Mouse (Mus musculus) kidney, embryonic 16.5 days (tissue): ENCODE results near the gene Hoxb6. TPM values are rescaled to one million over a fixed set of nuclear protein-coding genes. Genes with fewer than 3 reads are reported as not detected.

Experiments used
- ATAC-seq: fragments of 200-750 bp; cut with Nextera tagmentation; 2 replicates; pipeline ENCODE4 v1.8.0; 2017; ENCODE audit warnings: moderate TSS enrichment; ENCODE audit not compliant: low FRiP score, low TSS enrichment
- H3K27ac ChIP-seq: fragments of 300-500 bp; sonication (generic); 2 replicates; pipeline ENCODE4 v1.5.1; 2014; ENCODE audit warnings: low read length
- H3K27me3 ChIP-seq: fragments of 300-500 bp; sonication (generic); 2 replicates; pipeline ENCODE4 v1.6.1; 2014; ENCODE audit warnings: low read length, control low read depth, mixed read lengths; ENCODE audit not compliant: insufficient read depth
- H3K36me3 ChIP-seq: fragments of 300-500 bp; sonication (generic); 2 replicates; pipeline ENCODE4 v1.6.1; 2014; ENCODE audit warnings: low read length, control low read depth, mixed read lengths; ENCODE audit not compliant: insufficient read depth
- H3K4me1 ChIP-seq: fragments of 300-500 bp; sonication (generic); 2 replicates; pipeline ENCODE4 v1.6.1; 2014; ENCODE audit warnings: low read length, control low read depth, mixed read lengths; ENCODE audit not compliant: insufficient read depth
- H3K4me2 ChIP-seq: fragments of 300-500 bp; sonication (generic); replicated peaks from 2 replicates; pipeline ENCODE4 v1.6.1; 2014; ENCODE audit warnings: low read depth, low read length
- H3K4me3 ChIP-seq: fragments of 300-500 bp; sonication (generic); 2 replicates; pipeline ENCODE4 v1.5.1; 2014; ENCODE audit warnings: mild to moderate bottlenecking, low read length
- H3K9ac ChIP-seq: fragments of 300-500 bp; sonication (generic); replicated peaks from 2 replicates; pipeline ENCODE4 v1.6.1; 2014; ENCODE audit warnings: low read length
- H3K9me3 ChIP-seq: fragments of 300-500 bp; sonication (generic); 2 replicates; pipeline ENCODE4 v1.6.1; 2016; ENCODE audit warnings: low read length, control low read depth
- WGBS: fragments of 180-500 bp; shearing (Covaris S2); extraction: QIAGEN DNeasy Blood & Tissue Kit; methylation state at CpG from one replicate; pipeline ENCODE4 v1.1.7; 2014; 5-methylcytosine and 5-hydroxymethylcytosine counted together
- polyA plus RNA-seq: library from polyadenylated mRNA; unstranded; fragments of >200 nt; fragmentation: Nextera tagmentation; extraction: Ambion mirVana; gene quantifications from 2 replicates; pipeline ENCODE4 v1.2.1, GENCODE M21; 2015

The Hoxb6 gene
- polyA plus RNA-seq, 1 experiment from 2014 or later = 50.3 TPM

GRCm38 (mm10) chr11:96268031-96268745, 24.1 kb upstream of the Hoxb6 start:
- no peak overlapping the region for H3K27ac ChIP-seq
- 64% methylated on average over 1 of the region's 1 CpGs for WGBS
- no peaks in the 10 kb centered on the region; the same call in 1 of the 2 replicates for H3K27me3 ChIP-seq
- peak overlapping the region; percentile 51 for H3K9ac ChIP-seq
- no peak overlapping the region for H3K4me3 ChIP-seq
- H3K9me3 ChIP-seq = no peaks in the 10 kb centered on the region
- H3K4me1 ChIP-seq = peaks cover 65% of the 10 kb centered on the region
- H3K4me2 ChIP-seq = no peak overlapping the region
- H3K36me3 ChIP-seq = peaks cover 9% of the 10 kb centered on the region; the same call in 1 of the 2 replicates
- ATAC-seq = no peak

GRCm38 (mm10) chr11:96269869-96270268, 22.4 kb upstream of the Hoxb6 start:
- peaks cover 7% of the 10 kb centered on the region; the same call in 1 of the 2 replicates for H3K36me3 ChIP-seq
- H3K27ac ChIP-seq = peak overlapping the region; percentile 96
- peaks cover 64% of the 10 kb centered on the region for H3K4me1 ChIP-seq
- ATAC-seq = no peak
- H3K9me3 ChIP-seq = no peaks in the 10 kb centered on the region
- no peaks in the 10 kb centered on the region; the same call in 1 of the 2 replicates for H3K27me3 ChIP-seq
- 1% methylated on average over 19 of the region's 19 CpGs for whole genome bisulfite sequencing
- H3K9ac ChIP-seq = peak overlapping the region; percentile 85
- peak overlapping the region; percentile 71 for H3K4me3 ChIP-seq
- H3K4me2 ChIP-seq = peak overlapping the region; percentile 86

- under 1% methylated on average over 40 of the region's 40 CpGs for whole genome bisulfite sequencing
- peak within 1 kb of the TSS; percentile 71 for H3K4me3 ChIP-seq
- H3K4me1 ChIP-seq = peaks cover 60% of the 10 kb centered on the region
- H3K27me3 ChIP-seq = no peaks in the 10 kb centered on the region; the same call in 1 of the 2 replicates
- 0 out of 2 replicates have a peak, but pooled peaks cover 5% of the 10 kb centered on the region for H3K36me3 ChIP-seq
- H3K9me3 ChIP-seq = no peaks in the 10 kb centered on the region
- ATAC-seq = peak; percentile 57
- peak within 1 kb of the TSS; percentile 96 for H3K27ac ChIP-seq
- peak within 1 kb of the TSS; percentile 85 for H3K9ac ChIP-seq
- peak within 1 kb of the TSS; percentile 86 for H3K4me2 ChIP-seq
These were observed 21.2 kb upstream of the Hoxb6 start, which contains the start of gene Hoxb9 for GRCm38 (mm10) chr11:96270996-96271540. Hoxb9 (plus strand) TSS chr11:96271457.

GRCm38 (mm10) chr11:96271541-96272011, 20.7 kb upstream of the Hoxb6 start:
- H3K36me3 ChIP-seq = 0 out of 2 replicates have a peak, but pooled peaks cover 3% of the 10 kb centered on the region
- H3K27me3 ChIP-seq = no peaks in the 10 kb centered on the region; the same call in 1 of the 2 replicates
- H3K9ac ChIP-seq = peak overlapping the region; percentile 85
- WGBS = under 1% methylated on average over 52 of the region's 52 CpGs
- peak; percentile 76 for ATAC-seq
- peak overlapping the region; percentile 86 for H3K4me2 ChIP-seq
- peak overlapping the region; percentile 71 for H3K4me3 ChIP-seq
- no peaks in the 10 kb centered on the region for H3K9me3 ChIP-seq
- peaks cover 61% of the 10 kb centered on the region for H3K4me1 ChIP-seq
- peak overlapping the region; percentile 96 for H3K27ac ChIP-seq

- Histone ChIP-seq H3K27ac (peak overlapping the region; percentile 96), H3K36me3 (0 out of 2 replicates have a peak, but pooled peaks cover 2% of the 10 kb centered on the region), H3K9ac (peak overlapping the region; percentile 85), H3K9me3 (no peaks in the 10 kb centered on the region), H3K4me3 (peak overlapping the region; percentile 71), H3K4me2 (peak overlapping the region; percentile 86), H3K27me3 (no peaks in the 10 kb centered on the region; the same call in 1 of the 2 replicates), H3K4me1 (peaks cover 64% of the 10 kb centered on the region)
- WGBS = under 1% methylated on average over 54 of the region's 58 CpGs
- peak; percentile 66 for ATAC-seq
These were observed 20.0 kb upstream of the Hoxb6 start for GRCm38 (mm10) chr11:96272024-96272921.

GRCm38 (mm10) chr11:96274428-96274827, 17.8 kb upstream of the Hoxb6 start:
- ATAC-seq = no peak
- H3K4me3 ChIP-seq = peak overlapping the region; percentile 71
- peak overlapping the region; percentile 86 for H3K4me2 ChIP-seq
- WGBS = 51% methylated on average over 10 of the region's 10 CpGs
- H3K4me1 ChIP-seq = peaks cover 68% of the 10 kb centered on the region
- no peaks in the 10 kb centered on the region for H3K36me3 ChIP-seq
- H3K9me3 ChIP-seq = no peaks in the 10 kb centered on the region
- H3K9ac ChIP-seq = peak overlapping the region; percentile 85; the same call in 1 of the 2 replicates
- H3K27ac ChIP-seq = peak overlapping the region; percentile 16; the same call in 1 of the 2 replicates
- no peaks in the 10 kb centered on the region; the same call in 1 of the 2 replicates for H3K27me3 ChIP-seq

- Histone ChIP-seq H3K4me3 (no peak overlapping the region), H3K4me2 (peak overlapping the region; percentile 90), H3K36me3 (no peaks in the 10 kb centered on the region), H3K27me3 (no peaks in the 10 kb centered on the region), H3K27ac (peak overlapping the region; percentile 86), H3K9ac (peak overlapping the region; percentile 78), H3K9me3 (no peaks in the 10 kb centered on the region), H3K4me1 (peaks cover 65% of the 10 kb centered on the region)
- no peak for ATAC-seq
- whole genome bisulfite sequencing = 33% methylated on average over 4 of the region's 4 CpGs
These were observed 16.4 kb upstream of the Hoxb6 start for GRCm38 (mm10) chr11:96275896-96276295.

GRCm38 (mm10) chr11:96277151-96278044, 14.9 kb upstream of the Hoxb6 start:
- 4% methylated on average over 35 of the region's 35 CpGs for WGBS
- H3K27ac ChIP-seq = peak overlapping the region; percentile 86
- H3K9me3 ChIP-seq = no peaks in the 10 kb centered on the region
- no peaks in the 10 kb centered on the region for H3K36me3 ChIP-seq
- ATAC-seq = no peak
- peak overlapping the region; percentile 78 for H3K9ac ChIP-seq
- peak overlapping the region; percentile 84 for H3K4me3 ChIP-seq
- no peaks in the 10 kb centered on the region for H3K27me3 ChIP-seq
- H3K4me2 ChIP-seq = peak overlapping the region; percentile 90
- H3K4me1 ChIP-seq = peaks cover 69% of the 10 kb centered on the region
